Mouse (Mus musculus): ENCODE results near the gene Trappc10.
A peak's percentile ranks its signal among the peaks of the same experiment; 100 is the strongest.
"Not testable (repeated sequence)": the region's sequence is repeated elsewhere in the genome, so short reads cannot be mapped to it uniquely, and the experiment has no call there.

The Trappc10 gene

DNA sequence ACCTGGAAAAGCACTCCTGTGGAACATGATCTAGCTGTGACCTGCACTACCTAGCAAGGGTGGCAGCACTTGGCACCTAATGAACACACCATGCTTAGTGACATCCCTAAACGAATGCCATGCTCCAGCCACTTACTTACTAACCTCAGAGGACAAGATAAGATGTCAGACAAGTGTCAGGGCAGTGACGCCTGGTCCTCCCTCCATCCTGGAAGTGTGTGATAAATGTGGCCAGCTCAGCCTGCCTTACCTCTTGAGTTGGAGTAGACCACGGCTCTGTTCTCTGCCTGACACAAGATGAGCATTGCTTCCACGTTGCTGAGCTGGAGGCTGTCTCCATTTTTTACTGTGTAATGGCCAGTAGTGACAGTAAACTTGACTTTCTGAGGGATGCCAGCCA is 43.3 kb downstream of the Trappc10 start:
- H3K27me3 ChIP-seq (ENCODE audit: control insufficient read depth, insufficient read depth, low read length, poor library complexity, severe bottlenecking): no peaks in the 10 kb centered on the region
- no peak for DNase-seq (ENCODE audit: low read depth, low spot score)
- peaks cover 5% of the 10 kb centered on the region for H3K36me3 ChIP-seq (ENCODE audit: control insufficient read depth, insufficient read depth, low read length, poor library complexity, severe bottlenecking)

GRCm38 (mm10) chr10:78192933-78193332 is 51.5 kb downstream of the Trappc10 start:
- no peaks in the 10 kb centered on the region for H3K27me3 ChIP-seq (ENCODE audit: control insufficient read depth, insufficient read depth, low read length, poor library complexity, severe bottlenecking)
- no peak for DNase-seq (ENCODE audit: low read depth, low spot score)
- H3K36me3 ChIP-seq (ENCODE audit: control insufficient read depth, insufficient read depth, low read length, poor library complexity, severe bottlenecking): peaks cover 9% of the 10 kb centered on the region

DNA sequence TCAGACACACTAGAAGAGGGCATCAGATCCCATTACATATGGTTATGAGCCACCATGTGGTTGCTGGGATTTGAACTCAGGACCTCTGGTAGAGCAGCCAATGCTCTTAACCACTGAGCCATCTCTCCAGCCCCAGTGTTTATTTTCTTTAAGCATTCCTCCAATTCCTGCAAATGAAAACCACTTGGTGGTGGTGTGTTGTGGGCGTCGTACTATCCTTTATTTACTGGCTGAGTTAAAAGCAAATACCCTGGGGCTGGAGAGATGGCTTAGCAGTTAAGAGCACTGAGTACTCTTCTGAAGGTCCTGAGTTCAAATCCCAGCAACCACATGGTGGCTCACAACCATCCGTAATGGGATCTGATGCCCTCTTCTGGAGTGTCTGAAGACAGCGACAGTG is 58.4 kb downstream of the Trappc10 start:
- DNase-seq (ENCODE audit: low read depth, low spot score); H3K36me3 ChIP-seq (ENCODE audit: control insufficient read depth, insufficient read depth, low read length, poor library complexity, severe bottlenecking); H3K27me3 ChIP-seq (ENCODE audit: control insufficient read depth, insufficient read depth, low read length, poor library complexity, severe bottlenecking): not testable (repeated sequence)

GRCm38 (mm10) chr10:78185381-78185725 is 59.1 kb downstream of the Trappc10 start:
- H3K27me3 ChIP-seq (ENCODE audit: control insufficient read depth, insufficient read depth, low read length, poor library complexity, severe bottlenecking): no peaks in the 10 kb centered on the region
- DNase-seq (ENCODE audit: low read depth, low spot score): no peak

GRCm38 (mm10) chr10:78184531-78185380 is 59.7 kb downstream of the Trappc10 start, which contains the start of gene Pwp2:
Pwp2 (minus strand) TSS chr10:78185149.
- peak; percentile 96 for DNase-seq (ENCODE audit: low read depth, low spot score)
- H3K27me3 ChIP-seq (ENCODE audit: control insufficient read depth, insufficient read depth, low read length, poor library complexity, severe bottlenecking): no peaks in the 10 kb centered on the region
- H3K36me3 ChIP-seq (ENCODE audit: control insufficient read depth, insufficient read depth, low read length, poor library complexity, severe bottlenecking): peaks cover 11% of the 10 kb centered on the region

More at GRCm38 (mm10) chr10:78185381-78185725, 59.1 kb downstream of the Trappc10 start:
- peaks cover 10% of the 10 kb centered on the region for H3K36me3 ChIP-seq (ENCODE audit: control insufficient read depth, insufficient read depth, low read length, poor library complexity, severe bottlenecking)

DNA sequence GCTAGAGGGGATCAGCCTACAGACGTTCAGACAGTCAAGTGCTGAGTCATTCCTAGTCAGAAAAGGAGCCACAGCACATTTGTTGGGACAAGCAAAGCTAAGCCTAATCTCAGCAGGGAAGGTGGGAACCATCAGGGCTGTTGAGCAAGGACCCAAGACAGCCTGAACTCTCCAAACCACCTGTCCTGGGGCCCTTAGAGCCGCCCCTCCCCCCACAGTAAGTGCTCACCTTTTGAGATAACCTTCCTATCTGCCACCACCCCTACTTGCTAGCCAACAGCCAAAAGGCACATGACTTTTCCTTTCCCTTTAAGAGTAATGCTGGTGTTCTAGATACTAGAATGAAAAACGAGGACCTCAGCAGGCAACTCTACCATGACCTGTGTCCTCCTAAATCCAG is 60.9 kb downstream of the Trappc10 start:
- no peak for DNase-seq (ENCODE audit: low read depth, low spot score)
- Histone ChIP-seq H3K27me3 (ENCODE audit: control insufficient read depth, insufficient read depth, low read length, poor library complexity, severe bottlenecking) (no peaks in the 10 kb centered on the region), H3K36me3 (ENCODE audit: control insufficient read depth, insufficient read depth, low read length, poor library complexity, severe bottlenecking) (peaks cover 15% of the 10 kb centered on the region)

GRCm38 (mm10) chr10:78182321-78182720 is 62.1 kb downstream of the Trappc10 start:
- peaks cover 15% of the 10 kb centered on the region for H3K36me3 ChIP-seq (ENCODE audit: control insufficient read depth, insufficient read depth, low read length, poor library complexity, severe bottlenecking)
- no peak for DNase-seq (ENCODE audit: low read depth, low spot score)
- H3K27me3 ChIP-seq (ENCODE audit: control insufficient read depth, insufficient read depth, low read length, poor library complexity, severe bottlenecking): no peaks in the 10 kb centered on the region

GRCm38 (mm10) chr10:78174474-78174873 is 70.0 kb downstream of the Trappc10 start:
- no peaks in the 10 kb centered on the region for H3K27me3 ChIP-seq (ENCODE audit: control insufficient read depth, insufficient read depth, low read length, poor library complexity, severe bottlenecking)
- DNase-seq (ENCODE audit: low read depth, low spot score): no peak
- H3K36me3 ChIP-seq (ENCODE audit: control insufficient read depth, insufficient read depth, low read length, poor library complexity, severe bottlenecking): peaks cover 8% of the 10 kb centered on the region

- H3K27me3 ChIP-seq (ENCODE audit: control insufficient read depth, insufficient read depth, low read length, poor library complexity, severe bottlenecking): no peaks in the 10 kb centered on the region
- no peak for DNase-seq (ENCODE audit: low read depth, low spot score)
- H3K36me3 ChIP-seq (ENCODE audit: control insufficient read depth, insufficient read depth, low read length, poor library complexity, severe bottlenecking): peaks cover 4% of the 10 kb centered on the region; the same call in 1 of the 2 replicates
These were observed 72.9 kb downstream of the Trappc10 start for GRCm38 (mm10) chr10:78171581-78171980.

DNA sequence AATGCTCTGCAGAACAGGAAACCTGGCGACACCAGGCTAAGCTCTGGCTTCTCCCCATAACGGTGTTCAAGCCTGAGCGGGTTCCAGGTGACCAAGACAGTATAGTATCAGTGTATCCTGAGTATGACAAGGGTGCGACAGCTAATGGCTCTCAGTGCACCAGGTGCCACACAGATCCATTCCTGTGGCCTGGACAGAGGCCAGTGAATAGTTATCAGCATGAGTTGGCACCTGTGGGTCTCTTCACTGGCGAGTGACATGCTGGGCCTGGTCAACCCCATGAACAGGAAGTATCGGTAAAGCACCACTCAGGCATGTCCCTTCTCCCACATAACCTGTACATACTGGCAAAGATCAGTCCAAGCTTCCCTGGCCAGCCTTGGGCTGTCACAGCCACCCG is 73.4 kb downstream of the Trappc10 start:
- no peaks in the 10 kb centered on the region for H3K27me3 ChIP-seq (ENCODE audit: control insufficient read depth, insufficient read depth, low read length, poor library complexity, severe bottlenecking)
- H3K36me3 ChIP-seq (ENCODE audit: control insufficient read depth, insufficient read depth, low read length, poor library complexity, severe bottlenecking): peaks cover 4% of the 10 kb centered on the region; the same call in 1 of the 2 replicates
- no peak for DNase-seq (ENCODE audit: low read depth, low spot score)

GRCm38 (mm10) chr10:78170445-78170844 is 74.0 kb downstream of the Trappc10 start:
- DNase-seq (ENCODE audit: low read depth, low spot score): no peak
- Histone ChIP-seq H3K36me3 (ENCODE audit: control insufficient read depth, insufficient read depth, low read length, poor library complexity, severe bottlenecking) (peaks cover 3% of the 10 kb centered on the region; the same call in 1 of the 2 replicates), H3K27me3 (ENCODE audit: control insufficient read depth, insufficient read depth, low read length, poor library complexity, severe bottlenecking) (no peaks in the 10 kb centered on the region)

DNA sequence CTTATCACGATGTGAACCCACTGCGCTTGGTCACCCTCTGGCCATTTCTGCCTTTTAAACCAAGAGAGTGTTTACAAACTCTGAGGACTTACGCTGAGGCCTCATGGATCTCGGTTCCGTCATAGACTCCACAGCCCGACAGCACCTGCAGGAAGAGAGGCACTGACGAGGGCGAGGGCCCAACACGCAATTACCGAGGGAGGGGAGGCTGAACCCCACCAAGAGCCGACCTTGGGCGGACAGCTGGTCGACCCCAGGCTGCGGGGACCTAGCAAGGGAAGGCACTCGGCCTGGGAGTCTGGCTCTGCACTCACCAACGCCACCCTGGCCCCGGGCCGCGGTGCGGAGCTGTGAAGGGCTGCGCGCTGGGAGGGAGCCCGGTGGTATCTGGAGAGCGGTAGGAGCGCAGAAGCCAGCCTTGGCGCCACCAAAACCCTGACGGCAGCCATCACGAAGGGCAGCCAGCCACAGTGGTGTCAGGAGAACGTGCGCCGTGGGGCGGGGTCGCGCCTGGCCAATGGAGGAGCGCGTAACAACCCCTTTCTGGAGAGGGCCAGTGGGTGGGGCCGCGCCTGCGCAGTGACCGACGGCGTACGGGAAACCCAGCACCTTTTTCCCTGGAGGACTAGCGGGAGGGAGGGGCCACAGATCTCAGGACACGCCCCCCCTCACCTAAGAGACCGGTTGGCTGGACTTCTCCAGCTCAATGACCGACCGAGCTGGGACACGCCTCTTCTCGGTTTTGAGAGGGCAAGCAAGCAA is 75.0 kb downstream of the Trappc10 start, which contains the start of gene D10Jhu81e:
Gene D10Jhu81e, minus strand, starts transcription at position 502 of the 762 bp plus-strand sequence.
- Histone ChIP-seq H3K27me3 (ENCODE audit: control insufficient read depth, insufficient read depth, low read length, poor library complexity, severe bottlenecking) (no peaks in the 10 kb centered on the region), H3K36me3 (ENCODE audit: control insufficient read depth, insufficient read depth, low read length, poor library complexity, severe bottlenecking) (peaks cover 3% of the 10 kb centered on the region; the same call in 1 of the 2 replicates)
- peak; percentile 99 for DNase-seq (ENCODE audit: low read depth, low spot score)

DNA sequence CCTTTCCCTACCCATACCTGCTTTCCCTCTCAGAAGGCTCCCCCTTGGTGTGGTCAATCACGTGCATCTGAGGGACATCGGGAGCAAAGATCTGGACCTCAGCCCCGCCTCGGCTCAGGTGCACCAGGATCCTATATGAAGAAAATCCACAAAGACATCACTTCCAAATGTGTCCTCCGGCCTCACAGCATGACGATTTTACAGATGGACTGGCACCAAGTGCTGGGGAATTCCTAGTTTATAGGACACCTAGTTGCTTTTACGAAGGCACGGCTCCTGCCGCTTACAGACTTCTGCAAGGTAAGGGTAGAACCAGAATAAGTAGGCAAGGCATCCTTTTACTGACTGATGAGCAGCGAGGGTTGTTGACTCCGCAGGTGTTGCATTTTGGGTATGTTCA is 75.6 kb downstream of the Trappc10 start:
- DNase-seq (ENCODE audit: low read depth, low spot score): no peak
- peaks cover 3% of the 10 kb centered on the region; the same call in 1 of the 2 replicates for H3K36me3 ChIP-seq (ENCODE audit: control insufficient read depth, insufficient read depth, low read length, poor library complexity, severe bottlenecking)
- no peaks in the 10 kb centered on the region for H3K27me3 ChIP-seq (ENCODE audit: control insufficient read depth, insufficient read depth, low read length, poor library complexity, severe bottlenecking)

GRCm38 (mm10) chr10:78167775-78168174 is 76.7 kb downstream of the Trappc10 start:
- H3K27me3 ChIP-seq (ENCODE audit: control insufficient read depth, insufficient read depth, low read length, poor library complexity, severe bottlenecking): no peaks in the 10 kb centered on the region
- no peak for DNase-seq (ENCODE audit: low read depth, low spot score)
- peaks cover 3% of the 10 kb centered on the region; the same call in 1 of the 2 replicates for H3K36me3 ChIP-seq (ENCODE audit: control insufficient read depth, insufficient read depth, low read length, poor library complexity, severe bottlenecking)

- Histone ChIP-seq H3K36me3 (ENCODE audit: control insufficient read depth, insufficient read depth, low read length, poor library complexity, severe bottlenecking) (peaks cover 3% of the 10 kb centered on the region; the same call in 1 of the 2 replicates), H3K27me3 (ENCODE audit: control insufficient read depth, insufficient read depth, low read length, poor library complexity, severe bottlenecking) (no peaks in the 10 kb centered on the region)
- no peak for DNase-seq (ENCODE audit: low read depth, low spot score)
These were observed 77.1 kb downstream of the Trappc10 start for GRCm38 (mm10) chr10:78167333-78167732.

Data from splenic B cell, adult 2 months (primary cell).